Mouse (Mus musculus) stomach, postnatal 0 days (tissue): ENCODE data around the gene Gzmd.
"Not testable (repeated sequence)": the region's sequence is repeated elsewhere in the genome, so short reads cannot be mapped to it uniquely, and the experiment has no call there.

ENCODE experiments used
- CTCF ChIP-seq: IDR thresholded peaks from 2 replicates; pipeline ENCODE4 v1.5.1; 2016; ENCODE audit warnings: antibody characterized with exemption, low read depth, mild to moderate bottlenecking, moderate library complexity
- EP300 ChIP-seq: optimal IDR thresholded peaks from 2 replicates; pipeline ENCODE3; 2016; ENCODE audit warnings: antibody characterized with exemption

DNA sequence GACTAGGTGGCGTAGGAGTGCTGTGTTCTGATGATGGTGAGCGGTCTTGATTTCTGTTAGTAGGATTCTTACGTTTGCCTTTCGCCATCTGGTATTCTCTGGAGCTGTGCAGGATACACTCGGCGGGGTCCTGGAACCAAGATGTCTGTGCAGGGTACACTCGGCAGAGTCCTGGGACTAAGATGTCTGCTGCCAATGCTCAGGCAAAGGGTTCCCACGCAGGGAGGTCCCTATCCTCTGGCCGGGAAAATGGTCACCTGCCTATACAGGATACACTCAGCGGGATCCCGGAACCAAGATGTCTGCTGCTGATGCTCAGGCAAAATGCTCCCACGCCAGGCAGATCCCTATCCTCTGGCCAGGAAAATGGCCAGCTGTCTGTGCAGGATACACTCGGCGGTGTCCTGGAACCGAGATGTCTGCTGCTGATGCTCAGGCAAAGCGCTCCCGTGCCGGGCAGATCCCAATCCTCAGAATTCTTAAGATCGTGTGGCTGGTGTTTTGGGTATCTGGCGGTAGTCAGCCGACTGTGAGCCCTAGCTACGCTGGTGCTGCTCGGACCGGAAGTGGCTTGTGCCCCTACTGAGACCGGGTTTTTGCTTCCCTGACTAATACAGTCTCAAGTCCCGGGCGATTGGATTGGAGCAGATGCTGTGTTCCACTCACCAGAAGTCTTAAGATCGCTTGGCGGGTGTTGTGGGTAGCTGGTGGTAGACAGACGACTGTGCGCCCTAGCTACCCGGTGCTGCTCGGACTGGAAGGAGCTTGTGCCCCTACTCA lies 16.7 kb downstream of the Gzmd start:
- not testable (repeated sequence) for TF ChIP-seq CTCF, EP300
